Mouse (Mus musculus) hindbrain, postnatal 0 days (tissue): Measurements from ENCODE around the gene Tspan5. TPM values are rescaled to one million over a fixed set of nuclear protein-coding genes. Genes with fewer than 3 reads are reported as not detected.

ENCODE experiments used
- ATAC-seq: fragments of 200-750 bp; cut with Nextera tagmentation; 2 replicates; pipeline ENCODE4 v1.8.0; 2017; ENCODE audit warnings: mild to moderate bottlenecking, moderate TSS enrichment, moderate library complexity
- DNase-seq: peaks from one replicate; pipeline ENCODE4 v3.0.0-alpha.2; 2015; ENCODE audit warnings: low spot score
- H3K27ac ChIP-seq: fragments of 300-500 bp; sonication (generic); 2 replicates; pipeline ENCODE4 v1.5.1; 2014; ENCODE audit warnings: mild to moderate bottlenecking
- H3K27me3 ChIP-seq: fragments of 300-500 bp; sonication (generic); 2 replicates; pipeline ENCODE4 v1.6.1; 2014; ENCODE audit warnings: low read length, mixed read lengths; ENCODE audit not compliant: insufficient read depth
- H3K36me3 ChIP-seq: fragments of 300-500 bp; sonication (generic); 2 replicates; pipeline ENCODE4 v1.6.1; 2014; ENCODE audit warnings: low read length, mixed read lengths; ENCODE audit not compliant: insufficient read depth
- H3K4me1 ChIP-seq: fragments of 300-500 bp; sonication (generic); 2 replicates; pipeline ENCODE4 v1.6.1; 2014; ENCODE audit warnings: antibody characterized with exemption, low read length, mixed read lengths; ENCODE audit not compliant: insufficient read depth
- H3K4me2 ChIP-seq: fragments of 300-500 bp; sonication (generic); 2 replicates; pipeline ENCODE4 v1.6.1; 2014; ENCODE audit warnings: low read depth, mild to moderate bottlenecking, low read length, moderate library complexity, mixed read lengths
- H3K4me3 ChIP-seq: fragments of 300-500 bp; sonication (generic); 2 replicates; pipeline ENCODE4 v1.5.1; 2014; ENCODE audit warnings: low read length
- H3K9ac ChIP-seq: fragments of 300-500 bp; sonication (generic); replicated peaks from 2 replicates; pipeline ENCODE4 v1.6.1; 2014; ENCODE audit warnings: mild to moderate bottlenecking, low read length, moderate library complexity, mixed read lengths
- H3K9me3 ChIP-seq: fragments of 300-500 bp; sonication (generic); 2 replicates; pipeline ENCODE4 v1.6.1; 2016; ENCODE audit warnings: low read length, mixed read lengths
- CTCF ChIP-seq: IDR thresholded peaks from 2 replicates; pipeline ENCODE4 v1.5.1; 2016; ENCODE audit warnings: antibody characterized with exemption, control low read depth, low read depth
- WGBS: fragments of 180-500 bp; shearing (Covaris S2); extraction: QIAGEN DNeasy Blood & Tissue Kit; methylation state at CpG from one replicate; pipeline ENCODE4 v1.1.7; 2014; 5-methylcytosine and 5-hydroxymethylcytosine counted together
- polyA plus RNA-seq: library from polyadenylated mRNA; unstranded; fragments of >200 nt; fragmentation: Nextera tagmentation; extraction: Ambion mirVana; gene quantifications from 2 replicates; pipeline ENCODE4 v1.2.1, GENCODE M21; 2015
- total RNA-seq: library from RNA; depleted of rRNA; stranded (reverse); fragments of >200 nt; gene quantifications from 2 replicates; pipeline ENCODE4 v1.2.3, GENCODE M21; 2014

Tspan5 gene
- total and polyA plus RNA-seq, 2 experiments from 2014 or later, result 86.0 to 135 TPM

- ATAC-seq (no peak), DNase-seq (no peak)
- TF ChIP-seq CTCF, result no peak
- H3K4me3 ChIP-seq, result no peak overlapping the region
- no peak overlapping the region for H3K4me2 ChIP-seq
- WGBS, result 70% methylated on average over 9 of the region's 9 CpGs
- no peaks in the 10 kb centered on the region for H3K27me3 ChIP-seq
- no peaks in the 10 kb centered on the region for H3K36me3 ChIP-seq
- no peak overlapping the region for H3K27ac ChIP-seq
- H3K4me1 ChIP-seq, result peaks cover 20% of the 10 kb centered on the region
- no peaks in the 10 kb centered on the region for H3K9me3 ChIP-seq
- H3K9ac ChIP-seq, result no peak overlapping the region
Observed at GRCm38 (mm10) chr3:138749645-138750044, 7.7 kb downstream of the Tspan5 start.

- H3K27me3 ChIP-seq, result no peaks in the 10 kb centered on the region
- no peak overlapping the region for H3K4me2 ChIP-seq
- H3K4me1 ChIP-seq, result peaks cover 12% of the 10 kb centered on the region
- DNase-seq (no peak), ATAC-seq (no peak)
- no peak for TF ChIP-seq CTCF
- no peak overlapping the region for H3K27ac ChIP-seq
- no peak overlapping the region for H3K9ac ChIP-seq
- H3K9me3 ChIP-seq, result no peaks in the 10 kb centered on the region
- 82% methylated on average over 5 of the region's 5 CpGs for WGBS
- no peaks in the 10 kb centered on the region for H3K36me3 ChIP-seq
- no peak overlapping the region for H3K4me3 ChIP-seq
Observed at GRCm38 (mm10) chr3:138751328-138751727, 9.3 kb downstream of the Tspan5 start.

GRCm38 (mm10) chr3:138752056-138752455 lies 10.1 kb downstream of the Tspan5 start:
- no peaks in the 10 kb centered on the region for H3K9me3 ChIP-seq
- no peak overlapping the region for H3K27ac ChIP-seq
- no peak for TF ChIP-seq CTCF
- no peak overlapping the region for H3K4me2 ChIP-seq
- H3K4me3 ChIP-seq, result no peak overlapping the region
- H3K4me1 ChIP-seq, result peaks cover 12% of the 10 kb centered on the region
- no peak for DNase-seq
- no peaks in the 10 kb centered on the region for H3K27me3 ChIP-seq
- H3K36me3 ChIP-seq, result no peaks in the 10 kb centered on the region
- no peak overlapping the region for H3K9ac ChIP-seq
- 80% methylated on average over 5 of the region's 5 CpGs for WGBS
- ATAC-seq, result no peak

GRCm38 (mm10) chr3:138752769-138753168 lies 10.8 kb downstream of the Tspan5 start:
- Histone ChIP-seq H3K27me3 (no peaks in the 10 kb centered on the region), H3K9me3 (no peaks in the 10 kb centered on the region), H3K27ac (no peak overlapping the region), H3K4me3 (no peak overlapping the region), H3K4me2 (0 out of 2 replicates have a peak overlapping the region, but pooled peaks have one; percentile 20), H3K4me1 (peaks cover 12% of the 10 kb centered on the region), H3K36me3 (no peaks in the 10 kb centered on the region), H3K9ac (no peak overlapping the region)
- TF ChIP-seq CTCF, result no peak
- DNase-seq (no peak), ATAC-seq (no peak)
- WGBS, result 41% methylated on average over 3 of the region's 3 CpGs

- H3K27ac ChIP-seq, result peak overlapping the region; percentile 54; the same call in 1 of the 2 replicates
- ATAC-seq, result peak; percentile 38; the same call in 1 of the 2 replicates
- DNase-seq, result no peak
- H3K9me3 ChIP-seq, result no peaks in the 10 kb centered on the region
- no peak overlapping the region for H3K4me3 ChIP-seq
- no peaks in the 10 kb centered on the region for H3K36me3 ChIP-seq
- no peaks in the 10 kb centered on the region for H3K27me3 ChIP-seq
- no peak overlapping the region for H3K9ac ChIP-seq
- H3K4me1 ChIP-seq, result peaks cover 12% of the 10 kb centered on the region
- TF ChIP-seq CTCF, result no peak
- WGBS, result 19% methylated on average over 12 of the region's 12 CpGs
- peak overlapping the region; percentile 20; the same call in 1 of the 2 replicates for H3K4me2 ChIP-seq
Observed at GRCm38 (mm10) chr3:138753182-138753885, 11.3 kb downstream of the Tspan5 start.

GRCm38 (mm10) chr3:138754328-138754727 lies 12.3 kb downstream of the Tspan5 start:
- no peak for TF ChIP-seq CTCF
- DNase-seq, result no peak
- no peak for ATAC-seq

GRCm38 (mm10) chr3:138757283-138757682 lies 15.3 kb downstream of the Tspan5 start:
- no peak overlapping the region for H3K4me3 ChIP-seq
- no peak overlapping the region for H3K27ac ChIP-seq
- H3K36me3 ChIP-seq, result no peaks in the 10 kb centered on the region
- DNase-seq (no peak), ATAC-seq (no peak)
- H3K4me2 ChIP-seq, result no peak overlapping the region
- H3K9ac ChIP-seq, result no peak overlapping the region
- TF ChIP-seq CTCF, result no peak
- H3K9me3 ChIP-seq, result no peaks in the 10 kb centered on the region
- 99% methylated on average over 2 of the region's 2 CpGs for WGBS
- H3K4me1 ChIP-seq, result peaks cover 23% of the 10 kb centered on the region
- no peaks in the 10 kb centered on the region for H3K27me3 ChIP-seq

More at GRCm38 (mm10) chr3:138754328-138754727, 12.3 kb downstream of the Tspan5 start:
- Histone ChIP-seq H3K4me3 (no peak overlapping the region), H3K27me3 (no peaks in the 10 kb centered on the region), H3K27ac (no peak overlapping the region), H3K4me2 (no peak overlapping the region), H3K36me3 (no peaks in the 10 kb centered on the region), H3K9me3 (no peaks in the 10 kb centered on the region), H3K4me1 (peaks cover 16% of the 10 kb centered on the region), H3K9ac (no peak overlapping the region)
- 48% methylated on average over 5 of the region's 5 CpGs for WGBS
